Mouse (Mus musculus) ES-E14 (cell line): ENCODE measurements at regions not wholly inside any gene's neighbourhood (a gene's known extent, or its start where the extent isn't known, plus 50 kb on each side); places are given as distances from the start of the nearest gene placed in this dataset.

Experiments
- CHD2 ChIP-seq: IDR thresholded peaks from 2 replicates; pipeline ENCODE4 v1.6.1; 2014; ENCODE audit warnings: mild to moderate bottlenecking, low read depth, low read length, inconsistent platforms
- HCFC1 ChIP-seq: IDR thresholded peaks from 2 replicates; pipeline ENCODE4 v1.6.1; 2012; ENCODE audit warnings: low read length, inconsistent platforms, borderline replicate concordance; ENCODE audit not compliant: insufficient read depth
- ZC3H11A ChIP-seq: IDR thresholded peaks from 2 replicates; pipeline ENCODE4 v1.6.1; 2012; ENCODE audit warnings: low read depth, mild to moderate bottlenecking, inconsistent platforms, low read length, borderline replicate concordance

GRCm38 (mm10) chr4:84064614-84065456 lies 539.5 kb downstream of the Ccdc171 start:
- TF ChIP-seq ZC3H11A (peak; percentile 95; the same call in 1 of the 2 replicates), HCFC1 (no peak), CHD2 (no peak)
